Mouse (Mus musculus): Measurements from ENCODE around the gene Cpn1.

Cpn1 gene

GRCm38 (mm10) chr19:43912775-43913486 is 73.4 kb downstream of the Cpn1 start:
- no peak for DNase-seq (ENCODE audit: extremely low spot score, low spot score)

DNA sequence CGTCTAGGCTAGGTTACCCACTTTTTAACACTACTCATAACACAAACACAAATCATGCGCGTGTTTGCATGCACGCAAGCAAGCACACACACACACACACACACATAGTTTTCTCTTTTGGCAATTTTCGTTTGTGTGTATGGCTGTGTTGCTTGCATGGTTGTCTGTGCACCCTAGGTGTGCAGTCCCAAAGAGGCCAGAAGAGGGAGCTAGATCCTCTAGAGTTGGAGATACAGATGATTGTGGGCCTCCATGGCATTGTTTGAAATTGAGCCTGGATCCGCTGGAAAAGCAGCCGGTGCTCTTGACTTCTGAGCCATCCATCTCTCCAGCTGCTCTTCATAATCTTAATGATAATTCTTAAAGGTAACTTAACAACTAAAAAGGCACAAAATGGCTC is 79.9 kb downstream of the Cpn1 start:
- no peak for DNase-seq (ENCODE audit: extremely low spot score, low spot score)
